ENCODE assay signal across 8 mouse cellular contexts in genomic region chr4:56946641-56947640, GRCm38 (mm10). TPM values are rescaled to one million over a fixed set of nuclear protein-coding genes. Genes with fewer than 3 reads are reported as not detected.
DNase-seq lines count a peak whose midpoint lies in the region; ATAC-seq and TF ChIP-seq lines count a peak whose summit lies in the region.

Gene Tmem245, minus strand, starts transcription at chr4:56947437.

- H3K4me2 ChIP-seq in embryonic facial prominence, embryonic 13.5 days: peak within 1 kb of the TSS; percentile 78
- H3K4me2 ChIP-seq in limb, embryonic 12.5 days: peak within 1 kb of the TSS; percentile 75
- peak within 1 kb of the TSS; percentile 96 for H3K4me2 ChIP-seq in midbrain, embryonic 15.5 days

- no peak for TF ChIP-seq CTCF in kidney, adult 2 months (conservative IDR thresholded peaks at IDR 0.05; ENCODE audit: insufficient read depth, insufficient read length, low read depth, low read length)
- no peak for TF ChIP-seq CTCF in spleen, adult 2 months (IDR thresholded peaks at IDR 0.05; ENCODE audit: extremely low read depth, insufficient read depth, insufficient read length, insufficient replicate concordance)

- no peaks in the 10 kb centered on the region for H3K36me3 ChIP-seq in embryonic facial prominence, embryonic 13.5 days
- no peaks in the 10 kb centered on the region for H3K36me3 ChIP-seq in kidney, adult 2 months (ENCODE audit: control insufficient read depth, insufficient read depth, low read length)
- no peaks in the 10 kb centered on the region for H3K36me3 ChIP-seq in limb, embryonic 12.5 days
- H3K36me3 ChIP-seq in midbrain, embryonic 15.5 days (replicated peaks): no peaks in the 10 kb centered on the region
- H3K36me3 ChIP-seq in spleen, adult 2 months (ENCODE audit: control insufficient read depth, insufficient read depth, low read length): no peaks in the 10 kb centered on the region

- peak; percentile 95 for ATAC-seq in embryonic facial prominence, embryonic 13.5 days (ENCODE audit: insufficient number of reproducible peaks, insufficient read depth, low FRiP score, low TSS enrichment, low read depth)
- peak; percentile 96 for ATAC-seq in limb, embryonic 12.5 days (ENCODE audit: insufficient number of reproducible peaks, insufficient read depth, low FRiP score, low TSS enrichment, low read depth)
- peak; percentile 97 for ATAC-seq in midbrain, embryonic 15.5 days (replicated peaks)

- H3K9ac ChIP-seq in embryonic facial prominence, embryonic 13.5 days: peak within 1 kb of the TSS; percentile 94
- H3K9ac ChIP-seq in limb, embryonic 12.5 days (replicated peaks): peak within 1 kb of the TSS; percentile 90
- H3K9ac ChIP-seq in midbrain, embryonic 15.5 days: peak within 1 kb of the TSS; percentile 74

- DNase-seq in 3134 (ENCODE audit: extremely low read depth, insufficient read length, low spot score): peak; percentile 94
- peak; percentile 96 to 99 for DNase-seq in adrenal gland, postnatal 36 days
- DNase-seq in heart, adult 18-20 months: peak; percentile 95 to 97
- DNase-seq in kidney, adult 2 months: peak; percentile 97
- DNase-seq in spleen, adult 2 months (ENCODE audit: low read depth in 1 of 2, low spot score in 2 of 2): peak; percentile 87 to 93

- WGBS in embryonic facial prominence, embryonic 13.5 days: under 1% methylated on average over 107 of the region's 107 CpGs
- WGBS in kidney, adult 2 months: 2% methylated on average over 107 of the region's 107 CpGs
- under 1% methylated on average over 101 of the region's 107 CpGs for WGBS in limb, embryonic 12.5 days
- under 1% methylated on average over 106 of the region's 107 CpGs for WGBS in midbrain, embryonic 15.5 days
- WGBS in spleen, adult 2 months: 1% methylated on average over 107 of the region's 107 CpGs

- no peak for TF ChIP-seq POLR2A in kidney, adult 2 months (IDR thresholded peaks at IDR 0.05; ENCODE audit: low read depth, low read length)
- peak; percentile 47 for TF ChIP-seq POLR2A in spleen, adult 2 months (IDR thresholded peaks at IDR 0.05; ENCODE audit: low read depth, low read length)

- H3K4me3 ChIP-seq in embryonic facial prominence, embryonic 13.5 days: peak within 1 kb of the TSS; percentile 89
- peak within 1 kb of the TSS; percentile 88 for H3K4me3 ChIP-seq in kidney, adult 2 months (ENCODE audit: insufficient read depth, low read depth, low read length)
- H3K4me3 ChIP-seq in limb, embryonic 12.5 days (replicated peaks): peak within 1 kb of the TSS; percentile 95
- H3K4me3 ChIP-seq in midbrain, embryonic 15.5 days: peak within 1 kb of the TSS; percentile 68
- H3K4me3 ChIP-seq in spleen, adult 2 months (ENCODE audit: extremely low read depth, insufficient read depth, insufficient read length): peak within 1 kb of the TSS; percentile 93

- no peaks in the 10 kb centered on the region for H3K27me3 ChIP-seq in embryonic facial prominence, embryonic 13.5 days
- no peaks in the 10 kb centered on the region for H3K27me3 ChIP-seq in kidney, adult 2 months (replicated peaks; ENCODE audit: control insufficient read depth, insufficient read depth, low read length)
- H3K27me3 ChIP-seq in limb, embryonic 12.5 days: no peaks in the 10 kb centered on the region
- H3K27me3 ChIP-seq in midbrain, embryonic 15.5 days (replicated peaks): no peaks in the 10 kb centered on the region
- H3K27me3 ChIP-seq in spleen, adult 2 months (ENCODE audit: control insufficient read depth, insufficient read depth, low read length): no peaks in the 10 kb centered on the region

- H3K4me1 ChIP-seq in embryonic facial prominence, embryonic 13.5 days: peaks cover 43% of the 10 kb centered on the region
- H3K4me1 ChIP-seq in kidney, adult 2 months (ENCODE audit: control insufficient read depth, insufficient read depth, low read length): peaks cover 27% of the 10 kb centered on the region
- peaks cover 38% of the 10 kb centered on the region for H3K4me1 ChIP-seq in limb, embryonic 12.5 days (replicated peaks)
- peaks cover 17% of the 10 kb centered on the region for H3K4me1 ChIP-seq in midbrain, embryonic 15.5 days
- H3K4me1 ChIP-seq in spleen, adult 2 months (ENCODE audit: control insufficient read depth, insufficient read depth, insufficient read length): peaks cover 8% of the 10 kb centered on the region

- no peaks in the 10 kb centered on the region for H3K9me3 ChIP-seq in embryonic facial prominence, embryonic 13.5 days
- H3K9me3 ChIP-seq in limb, embryonic 12.5 days: no peaks in the 10 kb centered on the region
- no peaks in the 10 kb centered on the region for H3K9me3 ChIP-seq in midbrain, embryonic 15.5 days

- peak within 1 kb of the TSS; percentile 93 for H3K27ac ChIP-seq in embryonic facial prominence, embryonic 13.5 days
- H3K27ac ChIP-seq in kidney, adult 2 months (ENCODE audit: insufficient read depth, low read depth, low read length): peak within 1 kb of the TSS; percentile 96
- H3K27ac ChIP-seq in limb, embryonic 12.5 days: peak within 1 kb of the TSS; percentile 94
- peak within 1 kb of the TSS; percentile 87 for H3K27ac ChIP-seq in midbrain, embryonic 15.5 days
- H3K27ac ChIP-seq in spleen, adult 2 months (ENCODE audit: insufficient read depth, low read length): peak within 1 kb of the TSS; percentile 76

RNA-seq across cellular contexts. Expression of gene Tmem245, which starts in this region (rescaled TPM):
- total RNA-seq in adrenal gland, postnatal 36 days (2021): 10 to 100 TPM; 48.4 to 52.9 TPM
- polyA plus RNA-seq in embryonic facial prominence, embryonic 13.5 days (2015; fragmentation: Nextera tagmentation; extraction: Ambion mirVana): 9.9 and 11.2 TPM in 2 replicates
- 10 to 100 TPM; 81.5 to 86.2 TPM for total RNA-seq in heart, adult 18-20 months (2021)
- polyA plus RNA-seq in kidney, adult 2 months (2012; rRNA removed): 13.8 and 15.2 TPM in 2 replicates
- 14.0 and 14.6 TPM in 2 replicates for polyA plus RNA-seq in limb, embryonic 12.5 days (2016; fragmentation: Nextera tagmentation; extraction: Ambion mirVana)
- polyA plus RNA-seq in midbrain, embryonic 15.5 days (2015; fragmentation: Nextera tagmentation; extraction: Ambion mirVana): 10.4 and 12.5 TPM in 2 replicates
- 9.0 and 9.4 TPM in 2 replicates for polyA plus RNA-seq in spleen, adult 2 months (2012; rRNA removed)

Comparison
In these comparisons a context has a peak if more than half of its experiments do, and no peak if none do; other contexts are left out.
1. Peak in every context shown above with its lines: DNase-seq, ATAC-seq, H3K4me3 ChIP-seq and H3K27ac ChIP-seq.